Mouse (Mus musculus) embryonic fibroblast, embryonic 13.5 days (primary cell): Measurements from ENCODE around the gene 4930539E08Rik.

Source experiments
- CTCF ChIP-seq: IDR thresholded peaks from 2 replicates; pipeline ENCODE4 v1.5.1; 2011; ENCODE audit warnings: mild to moderate bottlenecking, control low read depth, low read length, moderate library complexity, borderline replicate concordance; ENCODE audit not compliant: insufficient read depth
- POLR2A ChIP-seq: IDR thresholded peaks from 2 replicates; pipeline ENCODE4 v1.6.1; 2011; ENCODE audit warnings: low read depth, mild to moderate bottlenecking, control low read depth, low read length, moderate library complexity

DNA sequence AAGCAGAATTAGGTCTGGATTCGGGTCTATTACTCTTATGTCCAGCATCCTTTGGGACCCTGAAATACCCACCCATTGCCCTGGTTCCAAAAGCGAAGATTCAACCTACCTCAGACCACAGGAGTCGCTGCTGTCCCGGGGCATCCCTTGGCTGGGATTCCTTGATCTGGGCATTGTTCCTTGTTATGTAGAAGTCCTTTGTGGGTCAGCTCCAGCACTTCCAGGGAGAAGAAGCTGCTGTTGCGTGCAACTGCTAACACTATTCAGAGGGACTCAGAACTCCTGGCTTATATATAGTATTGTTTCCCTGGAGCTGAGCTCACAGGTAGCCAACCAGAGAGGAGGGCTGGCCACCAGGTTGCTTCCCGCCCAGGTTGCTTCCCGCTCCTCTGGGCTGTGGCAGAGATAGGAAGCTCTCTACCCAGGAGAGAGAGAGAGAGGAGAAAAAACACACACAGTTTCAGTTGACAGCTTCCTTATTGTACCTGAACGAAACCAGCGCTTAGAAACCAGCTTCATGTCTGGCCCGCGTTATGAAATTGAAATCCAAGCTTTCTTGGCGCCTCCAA lies at the start of gene 4930539E08Rik:
- TF ChIP-seq CTCF = no peak
- TF ChIP-seq POLR2A = no peak
